In the genomic region with DNA sequence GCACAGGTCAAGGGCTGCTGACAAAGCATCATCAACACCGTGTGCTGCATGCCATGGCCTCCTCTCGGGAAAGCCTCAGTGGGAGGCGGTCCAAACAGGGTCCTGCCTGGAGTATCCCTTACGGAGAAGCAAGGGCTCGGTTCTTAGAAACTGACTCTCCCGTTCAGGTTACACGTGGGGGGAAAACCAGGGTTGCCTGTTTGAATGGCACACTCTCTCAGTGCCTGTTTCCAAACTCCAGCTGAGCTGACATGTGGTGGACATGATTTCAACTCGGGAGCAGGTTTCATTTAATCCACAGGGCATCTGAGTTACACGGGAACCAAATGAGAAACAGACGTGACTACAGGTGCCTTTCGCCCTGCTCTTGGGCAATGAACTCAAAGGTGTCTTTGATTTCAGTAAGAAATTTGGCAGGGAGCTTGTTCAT, we compare ENCODE assay signal across 9 mouse cellular contexts.
A peak's percentile ranks its signal among the peaks of the same experiment; 100 is the strongest.
DNase-seq lines count a peak whose midpoint lies in the region; ATAC-seq lines count a peak whose summit lies in the region.
"Had no signal": no experiment of that assay in that cellular context is flagged by ENCODE, and none has a peak within 500 bp of the region (broad histone marks: within the 10 kb centered on the region; RNA-seq: fewer than 3 reads in every experiment).

No protein-coding gene starts in this region.

- H3K27ac ChIP-seq in kidney, embryonic 15.5 days: peak overlapping the region; percentile 78
- H3K27ac ChIP-seq in heart, embryonic 10.5 days: no peak overlapping the region; the same call in 1 of the 2 replicates

- no peak overlapping the region for H3K9ac ChIP-seq in kidney, embryonic 15.5 days

- peaks cover 42% of the 10 kb centered on the region for H3K4me1 ChIP-seq in kidney, embryonic 15.5 days
- peaks cover 9% of the 10 kb centered on the region; the same call in 1 of the 2 replicates for H3K4me1 ChIP-seq in heart, embryonic 10.5 days

- peak overlapping the region; percentile 35 for H3K4me2 ChIP-seq in kidney, embryonic 15.5 days

- H3K27me3 ChIP-seq in kidney, embryonic 15.5 days: no peaks in the 10 kb centered on the region
- no peaks in the 10 kb centered on the region for H3K27me3 ChIP-seq in heart, embryonic 10.5 days (ENCODE audit: insufficient read depth, poor library complexity, severe bottlenecking)

- peak; percentile 79 for ATAC-seq in kidney, embryonic 15.5 days (replicated peaks; ENCODE audit: low FRiP score)

- intact Hi-C loops in gastrocnemius, postnatal 36 days (cut with DNase I): loop anchor here (10.0 kb wide), 1 partner anchor 479 kb away; no protein-coding TSS in a partner anchor

- peak; percentile 42 to 54 for DNase-seq in gastrocnemius, adult 8-10 months (ENCODE audit: low spot score in 2 of 2)
- DNase-seq in gastrocnemius, postnatal 36 days: no peak
- DNase-seq in brain, adult 2 months (ENCODE audit: low read depth, low spot score): peak; percentile 96
- DNase-seq in embryo, embryonic 11 days: peak; percentile 72
- no peak for DNase-seq in adipocyte (ENCODE audit: low spot score)
- DNase-seq in adrenal gland, adult (ENCODE audit: inconsistent age in 2 of 2, low spot score in 1 of 2): no peak
- no peak for DNase-seq in heart, embryonic 10.5 days (ENCODE audit: low spot score)
- DNase-seq: layer of hippocampus, postnatal 36 days had no signal

- 33% methylated on average over 11 of the region's 11 CpGs for WGBS in kidney, embryonic 15.5 days
- 54% methylated on average over 11 of the region's 11 CpGs for WGBS in heart, embryonic 10.5 days

- no peaks in the 10 kb centered on the region for H3K9me3 ChIP-seq in kidney, embryonic 15.5 days (replicated peaks)
- H3K9me3 ChIP-seq in heart, embryonic 10.5 days: no peaks in the 10 kb centered on the region

- H3K4me3 ChIP-seq in kidney, embryonic 15.5 days (replicated peaks): no peak overlapping the region
- H3K4me3 ChIP-seq in heart, embryonic 10.5 days: no peak overlapping the region

- H3K36me3 ChIP-seq in kidney, embryonic 15.5 days: no peaks in the 10 kb centered on the region
- H3K36me3 ChIP-seq in heart, embryonic 10.5 days: no peaks in the 10 kb centered on the region

Comparison
In these comparisons a context has a peak if more than half of its experiments do, and no peak if none do; other contexts are left out.
1. DNase-seq: peak in gastrocnemius, adult 8-10 months (2 of 2), brain, adult 2 months (single experiment) and embryo, embryonic 11 days (single experiment); none in gastrocnemius, postnatal 36 days (0 of 2), adipocyte (single experiment), adrenal gland, adult (0 of 2) and heart, embryonic 10.5 days (single experiment).